Mouse (Mus musculus) olfactory bulb, adult 2 months (tissue): ENCODE results near the gene Tspan18.

ENCODE experiments used
- CTCF ChIP-seq: fragments of 200-500 bp; IDR thresholded peaks from 2 replicates; pipeline ENCODE4 v1.5.1; 2012; ENCODE audit warnings: low read depth, mild to moderate bottlenecking, low read length, moderate library complexity; ENCODE audit not compliant: insufficient read depth
- POLR2A ChIP-seq: fragments of 200-500 bp; IDR thresholded peaks from 2 replicates; pipeline ENCODE4 v1.6.1; 2012; ENCODE audit warnings: mild to moderate bottlenecking, low read depth, low read length, moderate library complexity; ENCODE audit not compliant: insufficient read depth

DNA sequence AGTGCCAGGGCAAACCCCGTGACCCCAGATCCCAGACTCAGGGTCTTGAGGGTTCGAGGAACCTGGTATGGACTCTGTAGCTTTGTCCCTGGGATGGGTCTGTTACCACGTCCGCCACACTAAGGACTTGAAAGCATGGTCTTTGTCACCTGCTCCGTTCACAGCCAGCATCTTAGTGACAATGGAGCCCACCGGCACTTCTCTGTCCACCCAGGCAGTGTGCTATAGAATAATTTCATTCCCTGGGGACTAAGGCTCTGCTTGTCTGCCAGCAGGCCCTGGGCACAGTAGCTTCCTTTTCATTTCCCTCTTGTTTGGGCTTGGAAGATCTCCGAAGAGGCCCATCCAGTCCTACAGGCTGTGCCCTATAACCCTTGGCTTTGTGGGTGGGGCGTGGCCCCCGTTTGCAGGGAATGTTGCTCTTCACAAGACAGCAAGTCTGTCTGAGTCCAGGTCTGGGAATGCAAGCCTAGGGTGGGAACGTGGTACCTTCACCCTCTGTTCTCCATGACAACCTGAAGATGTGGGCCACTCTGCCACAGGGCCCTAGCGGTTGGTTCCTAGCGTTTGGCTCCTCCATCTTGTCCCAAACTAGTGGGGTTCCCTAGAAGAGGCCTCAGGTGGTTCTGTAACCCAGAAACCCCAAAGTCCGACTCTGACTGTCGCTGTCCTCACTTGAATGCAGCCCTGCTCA lies 142.7 kb downstream of the Tspan18 start:
- TF ChIP-seq POLR2A (no peak), CTCF (no peak)
